In genomic region chr13:36533071-36533470, GRCm38 (mm10) we compare ENCODE assay signal across 14 mouse cellular contexts.
"Had no signal": no experiment of that assay in that cellular context is flagged by ENCODE, and none has a peak within 500 bp of the region (broad histone marks: within the 10 kb centered on the region; RNA-seq: fewer than 3 reads in every experiment).

No protein-coding gene starts in this region.

- H3K9me3 ChIP-seq: limb, embryonic 10.5 days; liver, embryonic 15.5 days; neural tube, embryonic 15.5 days had no signal

- H3K4me3 ChIP-seq: limb, embryonic 10.5 days; liver, embryonic 15.5 days; myocyte; neural tube, embryonic 15.5 days had no signal

- H3K9ac ChIP-seq: liver, embryonic 15.5 days; neural tube, embryonic 15.5 days had no signal

- H3K36me3 ChIP-seq: limb, embryonic 10.5 days; liver, embryonic 15.5 days; neural tube, embryonic 15.5 days had no signal

- DNase-seq: kidney, adult 8-10 months; kidney, postnatal 25 days; lung, adult 2 months; lung, postnatal 36 days; midbrain, embryonic 14.5 days; thymus, adult 18-20 months; thymus, postnatal 14 days had no signal

- H3K4me1 ChIP-seq: liver, embryonic 15.5 days had no signal

- ATAC-seq: lung, postnatal 0 days had no signal

- H3K27me3 ChIP-seq: liver, embryonic 15.5 days; neural tube, embryonic 15.5 days had no signal

- H3K4me2 ChIP-seq: liver, embryonic 11.5 days; liver, embryonic 15.5 days; neural tube, embryonic 15.5 days had no signal

- H3K27ac ChIP-seq: limb, embryonic 10.5 days; liver, embryonic 15.5 days; neural tube, embryonic 15.5 days; stomach, postnatal 0 days had no signal
